Mouse (Mus musculus) cerebellum, adult 9-11 months (tissue): ENCODE results near the gene Ly75.

ENCODE experiments used
- DNase-seq: peaks from one replicate; pipeline ENCODE4 v3.0.0; 2022

Gene Ly75

GRCm38 (mm10) chr2:60382858-60383669 lies at the start of gene Ly75:
TSS of gene Ly75 (minus strand) at chr2:60383303.
- DNase-seq = peak; percentile 43

- DNase-seq = no peak
Observed at GRCm38 (mm10) chr2:60430315-60431021, 47.4 kb upstream of the Ly75 start.

- DNase-seq = peak; percentile 19
Observed at GRCm38 (mm10) chr2:60418075-60418474, 35.0 kb upstream of the Ly75 start.

GRCm38 (mm10) chr2:60414334-60414733 lies 31.2 kb upstream of the Ly75 start:
- DNase-seq = no peak

- DNase-seq = no peak
Observed at GRCm38 (mm10) chr2:60413006-60413650, 30.0 kb upstream of the Ly75 start.

- DNase-seq = no peak
Observed at GRCm38 (mm10) chr2:60411181-60411580, 28.1 kb upstream of the Ly75 start.

GRCm38 (mm10) chr2:60409989-60410763 lies 27.1 kb upstream of the Ly75 start:
- no peak for DNase-seq

GRCm38 (mm10) chr2:60409194-60409593 lies 26.1 kb upstream of the Ly75 start:
- DNase-seq = no peak

GRCm38 (mm10) chr2:60407387-60407786 lies 24.3 kb upstream of the Ly75 start:
- DNase-seq = no peak

- no peak for DNase-seq
Observed at GRCm38 (mm10) chr2:60405431-60405830, 22.3 kb upstream of the Ly75 start.

- no peak for DNase-seq
Observed at GRCm38 (mm10) chr2:60404763-60405162, 21.7 kb upstream of the Ly75 start.

- no peak for DNase-seq
Observed at GRCm38 (mm10) chr2:60401694-60402093, 18.6 kb upstream of the Ly75 start.

GRCm38 (mm10) chr2:60393786-60394185 lies 10.7 kb upstream of the Ly75 start:
- DNase-seq = no peak

- no peak for DNase-seq
Observed at GRCm38 (mm10) chr2:60392286-60392685, 9.2 kb upstream of the Ly75 start.

GRCm38 (mm10) chr2:60387363-60387762 lies 4.3 kb upstream of the Ly75 start:
- no peak for DNase-seq

GRCm38 (mm10) chr2:60386835-60387234 lies 3.7 kb upstream of the Ly75 start:
- DNase-seq = no peak

- no peak for DNase-seq
Observed at GRCm38 (mm10) chr2:60384763-60385085, 1.6 kb upstream of the Ly75 start.

- DNase-seq = no peak
Observed at GRCm38 (mm10) chr2:60384083-60384762, 1.1 kb upstream of the Ly75 start.

GRCm38 (mm10) chr2:60382346-60382745 lies 757 bp downstream of the Ly75 start:
- no peak for DNase-seq

- no peak for DNase-seq
Observed at GRCm38 (mm10) chr2:60377260-60377659, 5.8 kb downstream of the Ly75 start.

- no peak for DNase-seq
Observed at GRCm38 (mm10) chr2:60375608-60376107, 7.4 kb downstream of the Ly75 start.

- no peak for DNase-seq
Observed at GRCm38 (mm10) chr2:60375126-60375525, 8.0 kb downstream of the Ly75 start.
